Mouse (Mus musculus) heart, adult 2 months (tissue): ENCODE measurements at regions not wholly inside any gene's neighbourhood (a gene's known extent, or its start where the extent isn't known, plus 50 kb on each side); places are given as distances from the start of the nearest gene placed in this dataset.

Source experiments
- CTCF ChIP-seq: fragments of 200-600 bp; IDR thresholded peaks from 2 replicates; pipeline ENCODE4 v1.8.1; 2022; ENCODE audit warnings: antibody characterized with exemption, mild to moderate bottlenecking, moderate library complexity
- EP300 ChIP-seq: fragments of 200-500 bp; IDR thresholded peaks from 2 replicates; pipeline ENCODE4 v1.6.1; 2011; ENCODE audit warnings: low read depth, low read length, control low read depth; ENCODE audit not compliant: insufficient read depth

- TF ChIP-seq CTCF (no peak), EP300 (no peak)
These were observed 249.5 kb upstream of the Sfrp2 start for GRCm38 (mm10) chr3:83516614-83517013.
